Mouse (Mus musculus) lung, postnatal 14 days (tissue): ENCODE measurements at regions not wholly inside any gene's neighbourhood (a gene's known extent, or its start where the extent isn't known, plus 50 kb on each side); places are given as distances from the start of the nearest gene placed in this dataset.

Experiments
- DNase-seq: peaks from one replicate; pipeline ENCODE4 v3.0.0; 2021

DNA sequence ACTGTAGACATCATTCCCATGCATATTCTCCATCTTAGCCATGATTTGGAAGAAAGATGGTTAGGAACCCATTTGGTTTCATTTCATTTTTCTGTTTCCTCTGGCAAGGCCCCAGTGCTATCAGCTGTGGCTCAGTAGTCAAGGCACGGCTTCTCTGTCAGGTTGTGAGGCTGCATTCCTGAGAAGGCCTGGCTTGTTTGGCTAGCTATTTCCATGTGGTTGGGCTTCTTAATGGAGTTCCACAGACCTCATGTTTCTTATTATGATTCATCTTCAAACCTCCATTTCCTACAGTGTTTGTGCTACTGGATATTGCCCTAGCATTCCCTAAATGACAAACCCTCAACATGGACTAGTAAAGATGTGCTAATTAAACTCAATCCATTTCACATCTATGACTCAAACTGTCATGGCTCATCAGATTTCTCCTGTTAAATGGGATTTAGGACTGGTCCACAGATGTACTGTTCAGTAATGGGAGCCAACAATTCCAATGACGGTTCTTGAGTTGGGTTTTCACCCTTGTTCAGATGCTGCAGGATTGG lies 459.0 kb upstream of the Pou3f3 start:
- no peak for DNase-seq

DNA sequence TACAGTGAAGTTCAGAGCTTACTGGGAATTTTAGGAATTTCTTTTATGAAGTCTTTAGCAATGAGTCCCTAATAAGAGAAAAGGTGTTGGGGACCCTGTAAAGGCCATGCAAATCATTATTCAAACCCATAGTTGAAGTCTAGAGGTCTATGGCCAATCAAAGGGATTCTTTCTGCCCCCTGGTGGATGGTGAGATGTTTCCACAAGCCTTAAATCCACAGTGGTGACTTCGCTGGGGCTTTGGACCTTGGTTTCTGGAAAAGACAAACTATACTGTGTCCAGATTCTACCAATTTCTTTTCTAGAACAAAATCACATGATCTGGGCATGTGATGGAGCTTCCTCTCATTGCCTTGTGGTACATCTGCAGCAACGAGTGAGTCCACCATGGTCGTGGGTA lies 457.2 kb upstream of the Pou3f3 start:
- no peak for DNase-seq

DNA sequence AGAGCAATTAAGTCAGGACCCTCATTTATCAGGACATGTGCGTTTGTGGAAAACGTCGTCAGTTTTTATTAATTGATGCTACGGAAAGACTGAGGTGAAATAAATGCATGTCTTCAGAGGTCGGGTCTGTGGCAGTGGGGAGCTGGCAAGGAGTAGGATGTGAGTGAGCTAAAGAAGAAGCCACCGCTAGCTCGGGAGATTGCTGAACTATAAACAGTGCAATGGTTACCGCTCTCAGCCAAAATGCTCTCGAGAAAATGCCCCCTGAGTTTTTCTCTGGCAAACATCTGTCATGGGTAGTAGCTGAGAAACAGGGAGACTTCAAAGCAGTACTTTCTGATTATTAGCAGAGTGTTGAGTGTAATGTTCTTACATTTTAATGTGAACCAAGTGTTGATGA lies 454.4 kb upstream of the Pou3f3 start:
- no peak for DNase-seq

DNA sequence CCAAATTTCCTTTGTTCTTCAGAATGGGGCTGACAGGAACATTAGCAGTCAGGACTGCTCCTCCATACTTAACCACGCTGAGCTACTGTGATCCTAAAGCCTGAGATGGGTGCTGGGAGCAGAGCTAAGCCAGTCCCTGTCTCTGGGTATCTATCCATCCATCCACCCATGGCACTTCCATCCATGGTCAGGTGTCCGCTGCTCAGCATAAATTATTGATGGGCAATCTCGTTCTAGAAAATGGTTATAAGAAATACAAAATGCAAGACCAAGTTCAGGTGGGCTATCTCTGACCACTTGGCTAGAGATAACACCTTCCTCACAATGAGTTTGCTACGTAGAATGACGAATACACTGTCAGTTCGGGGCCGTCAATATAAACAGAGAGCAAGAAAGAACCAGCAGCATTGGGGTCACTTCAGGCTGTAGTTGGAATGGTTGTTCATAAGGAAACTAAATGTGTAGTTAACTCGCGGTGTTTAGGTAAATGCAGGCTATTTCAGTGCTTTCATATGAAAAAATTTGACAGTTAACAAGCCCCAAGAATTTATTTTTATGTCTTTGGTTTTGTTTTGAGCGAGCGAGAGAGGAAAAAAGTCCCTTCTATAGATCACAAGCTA lies 453.9 kb upstream of the Pou3f3 start:
- DNase-seq: no peak

DNA sequence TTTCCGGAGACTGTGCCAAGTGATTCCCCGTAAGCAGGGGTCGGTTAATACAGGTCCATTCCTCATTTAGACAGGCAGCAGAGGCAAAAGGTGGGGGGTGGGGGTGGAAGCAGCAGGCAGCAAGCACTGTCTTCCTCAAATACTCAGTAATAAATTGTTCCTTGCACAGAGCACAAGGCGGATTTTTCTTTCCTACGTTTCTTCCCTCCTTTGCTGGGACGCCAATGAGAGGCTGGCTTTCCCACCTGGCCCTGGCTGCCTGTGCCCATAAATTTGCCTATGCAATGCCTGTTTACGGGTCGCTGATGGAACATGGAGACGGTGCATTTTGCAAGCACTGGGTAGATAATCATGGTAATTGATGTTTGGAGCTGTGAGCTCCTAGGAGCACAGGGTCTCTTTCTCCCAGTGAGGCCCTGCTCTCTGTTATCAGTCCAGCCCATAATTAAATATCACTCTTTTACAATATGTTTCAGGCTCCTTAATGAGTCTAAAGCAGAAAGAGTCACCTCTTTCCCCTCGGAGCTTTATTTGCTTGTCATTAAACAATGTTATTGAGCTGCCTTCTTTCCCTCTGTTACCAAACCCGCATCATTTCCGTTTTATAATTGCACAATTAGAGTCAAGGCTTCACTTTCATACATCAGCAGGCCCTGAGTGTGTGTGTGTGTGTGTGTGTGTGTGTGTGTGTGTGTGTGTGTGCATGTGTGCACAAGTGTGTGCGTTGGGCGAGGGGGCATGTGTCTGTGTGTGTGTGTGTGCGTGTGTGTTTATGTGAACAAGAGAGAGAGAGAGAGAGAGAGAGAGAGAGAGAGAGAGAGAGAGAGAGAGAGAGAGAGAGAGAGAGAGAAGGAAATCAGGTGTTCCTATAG lies 452.7 kb upstream of the Pou3f3 start:
- DNase-seq: no peak

DNA sequence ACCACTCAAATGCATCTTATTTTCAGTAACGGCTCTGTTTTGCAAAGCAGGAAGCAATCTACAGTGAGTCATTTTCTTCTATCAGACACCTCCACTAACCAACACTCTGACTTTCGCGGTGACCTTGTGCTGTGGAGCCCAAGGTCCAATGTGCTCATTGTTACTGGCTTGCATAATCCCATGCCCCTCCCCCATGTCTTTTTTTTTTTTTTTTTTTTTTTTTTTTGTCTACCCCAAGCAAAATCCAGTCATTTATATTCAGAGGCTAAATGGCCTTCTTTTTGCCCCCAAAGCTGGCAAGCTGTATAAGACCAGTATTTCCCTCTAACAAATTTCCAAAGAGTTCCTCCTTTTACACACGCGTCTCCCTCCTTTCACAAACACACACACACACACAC lies 452.1 kb upstream of the Pou3f3 start:
- DNase-seq: no peak

DNA sequence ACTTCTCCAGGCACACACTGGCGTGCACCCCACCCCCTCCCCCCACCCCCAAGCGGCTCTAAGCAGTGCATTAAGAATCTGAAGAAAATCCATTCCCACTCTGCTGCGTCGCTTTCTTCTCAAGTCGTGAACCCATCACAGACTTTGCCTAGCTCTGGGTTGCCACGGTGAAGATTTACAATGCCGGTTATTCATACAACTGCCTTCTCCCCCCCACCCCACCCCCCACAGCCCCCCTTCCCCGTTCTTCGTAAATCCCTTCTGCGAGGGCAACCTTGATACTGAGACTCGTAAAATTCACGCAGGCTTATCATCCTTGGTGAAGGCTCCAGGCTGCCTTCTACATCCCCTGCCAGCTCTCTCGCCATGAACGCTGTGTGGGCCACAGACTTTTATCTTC lies 451.7 kb upstream of the Pou3f3 start:
- no peak for DNase-seq

DNA sequence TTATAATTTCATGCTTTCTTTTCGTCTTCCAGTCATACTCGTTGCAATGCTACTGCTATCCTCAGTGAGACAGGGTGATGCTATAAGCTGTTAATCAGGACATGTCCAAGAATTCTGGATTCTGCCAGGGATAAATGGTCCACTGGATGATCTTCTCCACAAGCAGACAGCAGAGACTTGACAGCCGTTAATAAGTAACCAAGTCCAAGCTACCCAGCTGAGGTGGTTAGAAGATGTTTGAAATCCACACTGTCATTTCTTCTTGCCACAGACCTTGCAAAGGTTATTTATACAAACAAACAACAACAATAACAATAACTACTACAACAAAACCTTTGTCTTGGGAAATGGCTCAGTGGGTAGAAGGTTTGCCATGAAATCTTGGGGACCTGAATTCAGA lies 443.2 kb upstream of the Pou3f3 start:
- DNase-seq: no peak

DNA sequence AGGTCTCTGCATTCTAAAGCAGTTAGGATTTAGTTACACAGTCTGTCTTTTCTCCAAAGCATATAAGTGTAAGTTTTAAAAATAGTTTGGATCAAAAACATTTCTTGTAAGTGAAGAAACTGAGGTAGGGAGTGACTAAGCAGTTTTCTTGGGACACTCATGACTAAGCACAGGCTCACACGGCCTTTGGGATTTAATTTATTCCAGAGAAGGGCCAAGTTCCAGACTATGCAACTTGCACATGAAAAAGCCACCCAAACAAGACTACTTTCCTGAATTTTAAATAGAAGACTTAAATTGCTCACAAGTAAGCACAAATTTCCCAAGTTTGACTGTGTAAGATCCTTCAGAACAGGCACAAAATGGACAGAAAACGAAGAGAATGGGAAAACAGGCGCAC lies 441.8 kb upstream of the Pou3f3 start:
- DNase-seq: no peak

DNA sequence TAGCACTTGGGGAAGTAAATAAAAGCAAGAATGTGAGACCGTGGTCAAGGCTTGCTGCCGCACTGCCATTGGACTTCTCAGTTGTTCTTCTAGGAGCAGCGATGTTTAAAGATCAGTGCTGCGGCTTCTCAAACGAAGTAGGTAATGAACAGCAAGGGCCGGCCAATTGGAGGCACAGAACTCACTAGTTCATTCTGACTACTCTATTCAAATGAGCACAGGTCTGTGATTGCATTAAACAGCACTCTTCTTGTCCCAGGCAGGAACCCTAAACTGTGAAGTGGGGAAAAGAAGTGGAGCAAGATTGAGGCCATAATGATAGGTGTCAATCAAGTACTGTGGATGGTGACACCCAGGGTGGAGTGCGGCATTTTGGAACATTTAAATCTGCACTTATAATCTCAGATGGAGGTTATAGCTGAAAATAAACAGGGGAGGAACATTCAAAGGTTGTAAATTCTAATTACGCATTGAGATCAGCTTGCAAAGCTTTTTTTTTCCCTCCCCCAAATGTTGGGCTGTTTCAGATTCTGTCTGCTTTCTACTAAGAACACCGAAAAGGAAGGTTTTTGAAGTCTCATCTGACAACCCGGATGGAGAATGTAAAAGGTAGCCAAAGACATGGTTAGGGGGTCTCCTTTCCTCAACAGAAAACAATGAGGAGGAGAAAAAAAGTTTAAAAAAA lies 438.5 kb upstream of the Pou3f3 start:
- DNase-seq: no peak

DNA sequence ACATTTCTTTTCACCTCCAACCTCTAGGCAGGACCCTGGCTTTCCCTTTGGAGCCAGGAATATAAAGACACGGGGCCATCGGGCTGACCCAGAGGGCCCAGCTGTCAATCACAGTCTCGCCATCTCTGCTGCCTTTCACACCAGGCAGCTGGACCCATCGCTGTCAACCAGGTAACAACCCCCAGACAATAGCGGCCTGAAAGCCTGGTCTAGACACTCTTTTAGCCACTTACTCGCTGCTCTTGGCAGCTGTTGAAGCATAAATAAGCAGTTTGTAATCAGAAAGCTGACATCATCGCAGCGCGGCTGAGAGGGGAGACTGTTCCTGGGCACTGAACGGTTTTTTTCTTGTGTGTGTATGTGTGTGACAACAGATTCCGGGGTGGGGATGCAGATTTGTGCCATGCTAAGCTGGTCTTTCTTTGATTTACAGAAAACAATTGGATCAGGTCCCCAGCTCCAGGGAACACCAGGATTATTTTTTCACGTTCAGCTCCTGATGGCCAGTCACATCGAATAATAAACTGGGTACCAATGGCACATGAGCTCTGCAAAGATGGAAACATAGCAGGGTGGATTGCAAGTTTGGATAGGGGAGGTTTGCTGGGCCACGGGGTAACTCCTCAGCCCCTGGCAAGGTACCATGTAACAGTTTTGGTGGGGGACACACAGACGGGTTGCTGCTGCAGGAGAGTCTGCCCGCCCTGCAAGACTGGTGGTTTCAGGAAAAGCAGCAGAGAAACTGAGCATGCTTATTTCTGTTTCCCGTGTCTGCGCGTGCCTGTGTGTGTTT lies 437.6 kb upstream of the Pou3f3 start:
- DNase-seq: no peak

DNA sequence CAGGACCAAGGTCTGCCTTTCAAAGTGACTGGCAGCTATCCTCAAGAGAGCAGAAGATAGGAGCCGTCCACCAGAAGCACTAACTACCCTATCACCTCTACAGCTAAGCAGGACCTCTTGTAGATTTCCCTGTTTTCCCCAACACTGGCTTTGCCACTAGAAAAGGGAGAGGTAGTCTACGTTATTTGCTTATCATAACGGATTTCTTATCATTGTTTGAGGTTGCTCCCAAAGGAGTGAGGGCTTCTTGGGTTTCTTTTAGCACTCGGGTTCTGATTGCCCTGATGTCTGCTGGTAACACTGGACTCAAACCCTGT lies 437.0 kb upstream of the Pou3f3 start:
- no peak for DNase-seq

DNA sequence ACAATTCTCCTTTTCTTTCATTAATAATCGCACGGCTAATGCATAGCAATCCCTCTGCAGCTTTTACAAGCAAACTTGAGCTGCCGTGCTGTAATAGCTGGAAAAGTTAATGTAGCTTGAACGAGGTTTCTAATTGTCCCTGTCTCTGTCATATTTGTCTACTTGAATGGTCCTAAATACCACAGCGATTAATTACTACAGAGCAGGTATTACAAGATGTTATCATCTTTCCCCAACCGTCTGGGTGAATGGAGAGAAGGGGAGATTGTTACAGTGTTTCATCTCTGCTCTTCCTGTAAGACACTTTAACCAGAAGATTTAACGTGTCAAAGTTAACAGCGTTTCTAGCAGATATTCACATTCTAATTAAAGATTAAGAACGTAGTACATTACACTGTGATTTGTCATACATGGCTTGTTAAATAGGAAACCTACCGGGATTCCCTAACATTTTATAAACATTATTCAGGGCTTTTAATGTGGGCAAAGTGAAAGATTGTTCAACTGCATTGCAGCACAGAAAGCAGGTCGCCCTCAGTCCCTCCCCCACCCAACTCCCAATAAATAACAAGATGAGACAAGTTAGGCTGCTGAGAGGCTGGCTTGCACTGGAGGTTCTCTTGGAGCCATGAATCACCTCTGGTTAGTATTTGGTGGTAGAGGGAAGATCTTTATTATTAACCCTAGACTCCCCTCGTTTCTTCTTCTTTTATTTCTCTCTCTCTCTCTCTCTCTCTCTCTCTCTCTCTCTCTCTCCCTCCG lies 436.2 kb upstream of the Pou3f3 start:
- no peak for DNase-seq

DNA sequence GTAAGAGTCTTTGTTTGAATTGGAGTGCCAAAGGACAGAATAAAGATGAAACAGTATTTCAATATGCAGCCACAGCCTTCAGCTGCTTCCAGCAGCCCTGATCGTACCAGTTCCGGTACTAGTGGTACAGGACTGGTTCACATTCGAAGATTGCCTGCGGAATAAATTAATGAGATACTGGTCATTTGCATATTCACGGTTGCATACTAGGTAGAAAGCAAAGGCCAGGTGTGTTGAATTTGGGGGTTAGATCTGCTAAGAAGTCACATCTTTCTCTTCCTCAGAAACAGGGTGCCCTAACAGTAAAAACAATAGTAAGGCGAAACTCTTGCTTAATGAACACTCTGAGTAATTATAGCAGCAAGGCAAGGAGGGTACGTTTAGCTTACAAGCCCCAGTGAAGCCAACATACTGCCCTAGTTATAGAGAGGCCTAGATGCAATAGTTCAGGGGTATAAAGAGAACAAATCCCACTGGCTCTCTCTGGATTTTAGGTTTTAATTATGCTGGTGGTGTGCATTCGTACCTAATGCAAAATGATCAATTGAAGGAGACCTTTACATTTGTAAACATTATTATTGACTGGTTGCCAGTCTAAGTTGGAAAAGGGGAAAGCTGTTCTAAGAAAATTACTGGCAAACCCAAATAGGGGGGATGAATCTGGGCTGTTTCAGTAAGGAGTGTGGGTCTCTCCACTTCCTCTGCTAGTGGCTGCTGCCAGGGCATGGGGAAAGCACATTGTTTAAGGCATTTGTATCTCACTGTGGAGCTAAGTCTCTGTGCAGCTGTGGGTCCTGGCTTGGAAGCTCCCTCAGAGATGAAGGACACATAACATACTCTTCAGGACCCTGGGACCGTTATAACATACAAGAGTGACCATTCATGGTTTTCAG lies 435.3 kb upstream of the Pou3f3 start:
- DNase-seq: no peak

DNA sequence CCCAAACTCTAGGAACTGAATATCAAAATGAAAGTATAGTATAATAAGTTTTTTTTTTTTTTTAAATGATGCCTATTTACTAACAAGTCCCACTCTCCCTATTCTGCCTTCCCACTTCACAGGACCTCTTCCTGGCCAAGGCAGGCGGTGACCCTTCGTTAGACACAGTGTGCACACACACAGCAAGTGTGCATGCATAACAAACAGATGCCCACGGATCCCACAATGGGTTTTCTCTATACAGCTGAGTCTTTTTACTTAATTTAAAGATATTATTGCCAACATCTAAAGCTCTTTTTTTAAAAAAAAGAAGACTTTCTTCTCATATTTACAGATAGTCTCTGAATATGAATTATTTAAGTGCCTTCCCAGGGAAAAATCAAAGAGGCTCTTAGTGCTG lies 434.5 kb upstream of the Pou3f3 start:
- no peak for DNase-seq

DNA sequence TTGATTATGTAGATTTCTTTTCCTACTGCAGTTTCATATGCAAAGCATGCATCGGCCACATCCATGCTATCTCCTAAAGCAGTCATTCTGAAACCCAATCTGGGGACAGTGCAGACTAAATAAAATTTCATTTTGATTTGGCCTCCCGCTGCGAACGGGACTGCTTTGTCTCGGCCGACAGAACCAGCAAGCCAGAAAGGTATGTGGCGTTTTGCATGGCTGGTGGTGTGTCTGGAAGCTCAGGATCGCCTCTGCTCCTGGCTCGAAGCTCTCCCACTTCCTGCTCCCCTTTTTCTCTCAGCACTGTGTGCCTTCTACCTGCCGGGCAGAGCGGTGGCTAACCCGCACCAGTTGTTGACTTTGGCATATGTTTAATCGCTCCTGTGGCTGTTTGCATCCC lies 433.8 kb upstream of the Pou3f3 start:
- no peak for DNase-seq

DNA sequence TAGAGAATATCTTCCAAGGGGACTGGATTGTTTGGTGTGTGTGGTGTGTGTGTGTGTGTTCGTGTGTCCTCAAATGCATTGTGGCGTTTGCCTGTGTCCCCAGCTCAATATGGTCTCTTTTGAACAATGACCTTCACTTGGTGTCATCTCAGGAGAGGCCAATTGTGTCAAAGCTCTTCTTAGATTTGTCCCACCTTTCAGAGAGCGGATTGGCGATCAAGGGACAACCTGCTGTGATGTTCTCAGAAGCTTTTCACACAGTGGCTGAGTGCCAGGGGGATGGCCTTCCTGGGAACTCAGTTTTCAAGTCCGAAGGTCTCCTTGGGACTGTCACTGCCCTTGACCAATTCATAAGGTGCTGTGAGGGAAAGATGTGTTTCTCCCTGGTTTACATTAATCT lies 433.0 kb upstream of the Pou3f3 start:
- DNase-seq: no peak

DNA sequence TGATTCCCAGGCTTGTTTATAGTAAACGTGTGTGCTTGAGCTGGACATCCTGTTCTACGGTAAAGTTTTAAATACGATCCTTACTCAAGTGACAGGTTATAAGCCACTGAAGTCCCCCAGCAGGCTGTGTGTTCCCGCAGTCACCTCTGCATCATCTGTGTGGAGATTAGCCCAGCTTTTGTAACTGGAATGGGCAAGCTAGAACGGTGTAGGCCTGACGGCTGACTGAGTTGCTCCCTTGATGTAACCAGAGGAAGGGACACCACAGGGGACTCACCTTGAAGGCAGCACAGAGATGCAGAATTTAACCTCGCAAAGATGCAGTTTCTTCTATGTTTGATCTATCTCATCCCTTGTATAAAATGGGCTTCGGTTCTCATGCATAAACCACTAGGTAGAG lies 418.4 kb upstream of the Pou3f3 start:
- DNase-seq: no peak

DNA sequence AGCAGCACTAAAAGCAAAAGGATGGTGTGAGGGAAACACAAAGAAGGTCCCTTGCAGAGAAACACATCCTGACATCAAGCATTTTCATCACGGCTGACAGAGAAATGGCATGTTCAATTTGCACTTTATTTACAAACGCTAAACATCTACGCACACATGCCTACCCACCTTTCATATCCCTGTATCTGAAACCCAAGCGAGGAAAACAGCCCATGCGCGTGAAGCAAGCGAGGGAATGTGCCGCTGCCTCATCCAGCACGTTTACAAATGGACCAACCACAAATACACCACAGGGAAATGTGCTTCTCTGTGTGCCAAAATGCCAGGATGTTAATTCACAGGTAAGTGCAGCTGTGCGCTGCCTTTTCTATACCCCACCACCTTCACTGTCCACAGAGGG lies 399.7 kb upstream of the Pou3f3 start:
- DNase-seq: no peak

DNA sequence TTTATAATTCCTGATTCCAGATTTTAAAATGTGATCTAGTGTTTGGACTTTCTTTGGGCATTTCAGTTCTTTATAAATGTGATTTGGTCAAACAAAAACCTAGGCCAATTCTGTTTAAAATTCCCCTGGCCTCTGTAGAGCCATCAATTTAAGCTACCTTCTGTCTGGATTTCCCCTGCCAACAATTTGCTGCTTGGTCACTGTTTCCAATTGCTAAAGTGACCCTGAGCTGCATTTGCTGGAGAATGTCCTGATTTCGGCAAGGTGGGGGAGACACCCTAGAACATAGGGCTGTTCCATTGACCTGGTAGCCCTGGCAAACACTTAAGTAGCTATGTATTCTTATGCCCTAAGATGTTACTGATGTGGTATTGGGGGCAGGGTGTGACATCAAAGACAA lies 386.3 kb upstream of the Pou3f3 start:
- no peak for DNase-seq

DNA sequence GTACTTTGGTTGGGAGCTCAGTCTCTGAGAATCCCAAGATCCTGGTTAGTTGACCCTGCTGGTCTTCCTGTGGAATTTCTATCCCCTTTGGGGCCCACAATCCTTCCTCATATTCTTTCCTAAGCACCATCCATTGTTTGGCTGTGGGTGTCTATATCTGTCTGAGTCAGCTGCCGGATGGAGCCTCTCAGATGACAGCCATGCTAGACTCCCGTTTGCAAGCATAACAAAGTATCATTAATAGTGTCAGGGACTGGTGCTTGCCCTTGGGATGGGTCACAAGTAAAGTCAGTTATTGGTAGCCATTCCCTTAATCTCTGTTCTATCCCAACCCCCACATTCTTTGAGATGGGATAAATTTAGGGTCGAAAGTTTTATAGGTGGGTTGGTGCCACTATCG lies 382.1 kb upstream of the Pou3f3 start:
- no peak for DNase-seq
